ENCODE assay signal across 21 mouse cellular contexts in genomic region chr7:58716626-58717025, GRCm38 (mm10).
DNase-seq lines count a peak whose midpoint lies in the region; ATAC-seq and TF ChIP-seq lines count a peak whose summit lies in the region.
"Had no signal": no experiment of that assay in that cellular context is flagged by ENCODE, and none has a peak within 500 bp of the region (broad histone marks: within the 10 kb centered on the region; RNA-seq: fewer than 3 reads in every experiment).

No protein-coding gene starts in this region.

- no peak for TF ChIP-seq CTCF in stomach, postnatal 0 days (IDR thresholded peaks at IDR 0.05; ENCODE audit: low read depth)

- no peak overlapping the region for H3K4me3 ChIP-seq in intestine, embryonic 14.5 days (ENCODE audit: low read depth, low read length)
- no peak overlapping the region for H3K4me3 ChIP-seq in intestine, embryonic 15.5 days (replicated peaks)
- no peak overlapping the region for H3K4me3 ChIP-seq in stomach, postnatal 0 days (ENCODE audit: low read depth, low read length)
- H3K4me3 ChIP-seq in kidney, embryonic 15.5 days (replicated peaks), result no peak overlapping the region
- H3K4me3 ChIP-seq: gastrocnemius, adult 2 months; heart, embryonic 12.5 days; hindbrain, embryonic 15.5 days; midbrain, embryonic 12.5 days had no signal

- H3K9me3 ChIP-seq in intestine, embryonic 14.5 days (ENCODE audit: control insufficient read depth, low read length), result no peaks in the 10 kb centered on the region
- H3K9me3 ChIP-seq in intestine, embryonic 15.5 days, result no peaks in the 10 kb centered on the region
- no peaks in the 10 kb centered on the region for H3K9me3 ChIP-seq in stomach, postnatal 0 days (ENCODE audit: control insufficient read depth, low read length)
- H3K9me3 ChIP-seq in kidney, embryonic 15.5 days (replicated peaks), result no peaks in the 10 kb centered on the region
- H3K9me3 ChIP-seq: heart, embryonic 12.5 days; hindbrain, embryonic 15.5 days; midbrain, embryonic 12.5 days had no signal

- H3K4me1 ChIP-seq in intestine, embryonic 14.5 days (replicated peaks; ENCODE audit: control insufficient read depth, insufficient read depth, low read length), result peaks cover 7% of the 10 kb centered on the region; the same call in 1 of the 2 replicates
- no peaks in the 10 kb centered on the region for H3K4me1 ChIP-seq in intestine, embryonic 15.5 days (replicated peaks)
- H3K4me1 ChIP-seq in stomach, postnatal 0 days (replicated peaks; ENCODE audit: control insufficient read depth, insufficient read depth), result no peaks in the 10 kb centered on the region
- 0 out of 2 replicates have a peak, but pooled peaks cover 7% of the 10 kb centered on the region for H3K4me1 ChIP-seq in kidney, embryonic 15.5 days
- H3K4me1 ChIP-seq: hindbrain, embryonic 15.5 days; midbrain, embryonic 12.5 days had no signal

- TF ChIP-seq EP300 in stomach, postnatal 0 days (optimal IDR thresholded peaks at IDR 0.05), result no peak

- no peaks in the 10 kb centered on the region for H3K36me3 ChIP-seq in intestine, embryonic 14.5 days (ENCODE audit: control insufficient read depth, insufficient read depth, low read length)
- H3K36me3 ChIP-seq in intestine, embryonic 15.5 days, result no peaks in the 10 kb centered on the region
- H3K36me3 ChIP-seq in stomach, postnatal 0 days (ENCODE audit: control insufficient read depth, insufficient read depth, low read length), result no peaks in the 10 kb centered on the region
- no peaks in the 10 kb centered on the region for H3K36me3 ChIP-seq in kidney, embryonic 15.5 days
- H3K36me3 ChIP-seq: heart, embryonic 12.5 days; hindbrain, embryonic 15.5 days; midbrain, embryonic 12.5 days had no signal

- 84% methylated on average over 3 of the region's 3 CpGs for WGBS in intestine, embryonic 14.5 days
- 82% methylated on average over 3 of the region's 3 CpGs for WGBS in intestine, embryonic 15.5 days
- 85% methylated on average over 3 of the region's 3 CpGs for WGBS in stomach, postnatal 0 days
- WGBS in kidney, embryonic 15.5 days, result 84% methylated on average over 3 of the region's 3 CpGs

- H3K4me2 ChIP-seq in intestine, embryonic 14.5 days (ENCODE audit: low read length), result no peak overlapping the region
- H3K4me2 ChIP-seq in intestine, embryonic 15.5 days (replicated peaks), result no peak overlapping the region
- H3K4me2 ChIP-seq in stomach, postnatal 0 days (replicated peaks; ENCODE audit: low read depth), result no peak overlapping the region
- H3K4me2 ChIP-seq in kidney, embryonic 15.5 days, result no peak overlapping the region
- H3K4me2 ChIP-seq: heart, embryonic 12.5 days; hindbrain, embryonic 15.5 days; midbrain, embryonic 12.5 days had no signal

- DNase-seq in intestine, embryonic 14.5 days (ENCODE audit: low spot score), result no peak
- no peak for DNase-seq in stomach, postnatal 0 days (ENCODE audit: low spot score)
- DNase-seq in right cerebral cortex, postnatal 36 days (ENCODE audit: low spot score in 2 of 2), result no peak
- DNase-seq: adrenal gland, postnatal 10 days; cerebellum, adult 18-20 months; cerebellum, postnatal 14 days; gastrocnemius, adult 2 months; heart, postnatal 4 days; kidney, adult 9 months; kidney, postnatal 36 days; layer of hippocampus, postnatal 36 days; lung, postnatal 4 days; thymus, postnatal 25 days had no signal

- H3K27me3 ChIP-seq in intestine, embryonic 14.5 days (replicated peaks; ENCODE audit: control insufficient read depth, insufficient read depth, low read length), result no peaks in the 10 kb centered on the region
- no peaks in the 10 kb centered on the region for H3K27me3 ChIP-seq in intestine, embryonic 15.5 days (replicated peaks)
- H3K27me3 ChIP-seq in stomach, postnatal 0 days (ENCODE audit: control insufficient read depth, insufficient read depth, low read length), result no peaks in the 10 kb centered on the region
- no peaks in the 10 kb centered on the region for H3K27me3 ChIP-seq in kidney, embryonic 15.5 days
- H3K27me3 ChIP-seq: heart, embryonic 12.5 days; hindbrain, embryonic 15.5 days; midbrain, embryonic 12.5 days had no signal

- no peak for ATAC-seq in intestine, embryonic 14.5 days (replicated peaks; ENCODE audit: low FRiP score, low TSS enrichment, low read depth)
- ATAC-seq in intestine, embryonic 15.5 days, result no peak
- ATAC-seq in granulocyte monocyte progenitor cell, adult 5-6 weeks (replicated peaks; ENCODE audit: poor library complexity, severe bottlenecking), result peak; percentile 80
- peak; percentile 25 for ATAC-seq in megakaryocyte, adult 5-6 weeks (ENCODE audit: poor library complexity, severe bottlenecking)
- ATAC-seq in stomach, postnatal 0 days (ENCODE audit: low FRiP score, low TSS enrichment), result no peak
- ATAC-seq in kidney, embryonic 15.5 days (replicated peaks; ENCODE audit: low FRiP score), result no peak
- ATAC-seq: intestine, embryonic 16.5 days had no signal

- no peak overlapping the region for H3K9ac ChIP-seq in intestine, embryonic 14.5 days (ENCODE audit: low read length)
- H3K9ac ChIP-seq in intestine, embryonic 15.5 days, result no peak overlapping the region
- H3K9ac ChIP-seq in stomach, postnatal 0 days (ENCODE audit: low read length), result no peak overlapping the region
- no peak overlapping the region for H3K9ac ChIP-seq in kidney, embryonic 15.5 days
- H3K9ac ChIP-seq: heart, embryonic 12.5 days; hindbrain, embryonic 15.5 days; midbrain, embryonic 12.5 days had no signal

- 0 out of 2 replicates have a peak overlapping the region, but pooled peaks have one; percentile 6 for H3K27ac ChIP-seq in intestine, embryonic 14.5 days (ENCODE audit: low read depth)
- H3K27ac ChIP-seq in intestine, embryonic 15.5 days, result no peak overlapping the region
- H3K27ac ChIP-seq in stomach, postnatal 0 days (replicated peaks), result 0 out of 2 replicates have a peak overlapping the region, but pooled peaks have one; percentile 2
- H3K27ac ChIP-seq in kidney, embryonic 15.5 days, result no peak overlapping the region
- H3K27ac ChIP-seq: gastrocnemius, adult 2 months; hindbrain, embryonic 15.5 days; midbrain, embryonic 12.5 days had no signal

Comparison
In these comparisons a context has a peak if more than half of its experiments do, and no peak if none do; other contexts are left out.
1. H3K27ac ChIP-seq: peak in intestine, embryonic 14.5 days (single experiment) and stomach, postnatal 0 days (single experiment); none in intestine, embryonic 15.5 days (single experiment) and kidney, embryonic 15.5 days (single experiment).
2. ATAC-seq: peak in granulocyte monocyte progenitor cell, adult 5-6 weeks (single experiment) and megakaryocyte, adult 5-6 weeks (single experiment); none in intestine, embryonic 14.5 days (single experiment), intestine, embryonic 15.5 days (single experiment), stomach, postnatal 0 days (single experiment) and kidney, embryonic 15.5 days (single experiment).